Mouse (Mus musculus): ENCODE data around the gene Igf2r.
A peak's percentile ranks its signal among the peaks of the same experiment; 100 is the strongest.

Igf2r gene

DNA sequence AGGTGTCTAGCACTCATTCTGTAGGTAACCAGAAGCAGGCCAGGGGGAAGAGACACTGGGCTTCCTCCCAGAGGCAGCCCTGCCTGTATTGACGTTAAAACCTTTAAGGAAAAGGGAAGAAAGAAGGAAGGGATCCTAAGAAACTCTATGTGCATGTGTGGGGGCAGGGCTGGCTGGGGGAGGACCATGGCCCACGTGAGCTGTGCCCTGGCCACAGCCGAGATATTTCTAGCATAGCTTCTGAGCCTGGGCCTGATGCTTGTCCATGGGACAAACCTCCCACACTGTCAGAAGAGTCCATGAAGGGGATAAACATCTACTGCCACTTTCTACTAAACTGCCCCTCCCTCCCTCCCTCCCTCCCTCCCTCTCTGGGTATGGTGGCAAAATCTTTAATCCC lies 95.6 kb downstream of the Igf2r start:
- Histone ChIP-seq H3K27me3 (ENCODE audit: insufficient read depth, low read length) (no peaks in the 10 kb centered on the region), H3K4me3 (replicated peaks; ENCODE audit: low read length) (no peak overlapping the region), H3K4me1 (replicated peaks; ENCODE audit: low read depth, low read length) (no peaks in the 10 kb centered on the region), H3K36me3 (ENCODE audit: insufficient read depth, low read length) (no peaks in the 10 kb centered on the region), H3K9me3 (ENCODE audit: low read length) (no peaks in the 10 kb centered on the region)
- TF ChIP-seq POU5F1 (IDR thresholded peaks at IDR 0.05; ENCODE audit: borderline replicate concordance, low read length) (no peak), CTCF (conservative IDR thresholded peaks at IDR 0.05; ENCODE audit: low read length) (no peak), NANOG (IDR thresholded peaks at IDR 0.05; ENCODE audit: borderline replicate concordance, low read length) (no peak)

DNA sequence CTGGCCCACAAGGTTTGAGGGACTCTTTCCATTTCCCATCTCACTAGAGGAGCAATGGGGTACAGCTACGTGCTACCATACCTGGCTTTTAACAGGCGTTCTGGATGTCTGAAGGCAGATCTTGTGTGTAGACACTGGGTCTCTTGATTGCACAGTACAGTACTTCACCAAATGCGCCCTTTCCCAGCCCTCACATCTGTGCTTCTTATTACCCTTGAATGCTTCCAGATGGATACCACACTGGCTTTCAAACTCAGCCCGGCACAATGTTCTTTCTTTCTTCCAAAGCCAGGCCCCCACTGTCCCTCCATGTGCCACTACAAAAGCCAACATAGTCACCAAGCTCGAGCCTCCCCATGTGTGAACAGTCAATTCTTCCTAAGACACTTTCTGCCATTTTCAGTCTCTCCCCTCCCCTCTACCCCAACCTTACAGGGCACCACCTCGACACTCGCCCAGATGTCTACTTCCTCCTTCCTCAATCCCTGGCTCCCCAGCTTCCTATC lies 97.1 kb downstream of the Igf2r start:
- H3K36me3 ChIP-seq (ENCODE audit: insufficient read depth, low read length), result no peaks in the 10 kb centered on the region
- no peaks in the 10 kb centered on the region for H3K27me3 ChIP-seq (ENCODE audit: insufficient read depth, low read length)
- H3K9me3 ChIP-seq (ENCODE audit: low read length), result no peaks in the 10 kb centered on the region
- H3K4me1 ChIP-seq (replicated peaks; ENCODE audit: low read depth, low read length), result peaks cover under 1% of the 10 kb centered on the region; the same call in 1 of the 2 replicates
- TF ChIP-seq NANOG (IDR thresholded peaks at IDR 0.05; ENCODE audit: borderline replicate concordance, low read length), result no peak
- no peak for TF ChIP-seq CTCF (conservative IDR thresholded peaks at IDR 0.05; ENCODE audit: low read length)
- no peak for TF ChIP-seq POU5F1 (IDR thresholded peaks at IDR 0.05; ENCODE audit: borderline replicate concordance, low read length)
- no peak overlapping the region for H3K4me3 ChIP-seq (replicated peaks; ENCODE audit: low read length)

GRCm38 (mm10) chr17:12671029-12671605 lies 98.3 kb downstream of the Igf2r start:
- H3K27me3 ChIP-seq (ENCODE audit: insufficient read depth, low read length), result no peaks in the 10 kb centered on the region
- no peaks in the 10 kb centered on the region for H3K36me3 ChIP-seq (ENCODE audit: insufficient read depth, low read length)
- no peaks in the 10 kb centered on the region for H3K9me3 ChIP-seq (ENCODE audit: low read length)
- H3K4me1 ChIP-seq (replicated peaks; ENCODE audit: low read depth, low read length), result peaks cover 7% of the 10 kb centered on the region; the same call in 1 of the 2 replicates
- TF ChIP-seq CTCF (conservative IDR thresholded peaks at IDR 0.05; ENCODE audit: low read length), result no peak
- no peak for TF ChIP-seq POU5F1 (IDR thresholded peaks at IDR 0.05; ENCODE audit: borderline replicate concordance, low read length)
- no peak for TF ChIP-seq NANOG (IDR thresholded peaks at IDR 0.05; ENCODE audit: borderline replicate concordance, low read length)
- H3K4me3 ChIP-seq (replicated peaks; ENCODE audit: low read length), result no peak overlapping the region

GRCm38 (mm10) chr17:12669363-12669679 lies 100.1 kb downstream of the Igf2r start:
- no peaks in the 10 kb centered on the region for H3K9me3 ChIP-seq (ENCODE audit: low read length)
- H3K4me3 ChIP-seq (replicated peaks; ENCODE audit: low read length), result no peak overlapping the region
- no peak for TF ChIP-seq NANOG (IDR thresholded peaks at IDR 0.05; ENCODE audit: borderline replicate concordance, low read length)
- no peak for TF ChIP-seq POU5F1 (IDR thresholded peaks at IDR 0.05; ENCODE audit: borderline replicate concordance, low read length)
- no peak for TF ChIP-seq CTCF (conservative IDR thresholded peaks at IDR 0.05; ENCODE audit: low read length)
- H3K27me3 ChIP-seq (ENCODE audit: insufficient read depth, low read length), result no peaks in the 10 kb centered on the region
- no peaks in the 10 kb centered on the region for H3K36me3 ChIP-seq (ENCODE audit: insufficient read depth, low read length)
- peaks cover 7% of the 10 kb centered on the region; the same call in 1 of the 2 replicates for H3K4me1 ChIP-seq (replicated peaks; ENCODE audit: low read depth, low read length)

GRCm38 (mm10) chr17:12668478-12669362 lies 100.7 kb downstream of the Igf2r start:
- H3K4me3 ChIP-seq (replicated peaks; ENCODE audit: low read length), result no peak overlapping the region
- H3K9me3 ChIP-seq (ENCODE audit: low read length), result no peaks in the 10 kb centered on the region
- no peaks in the 10 kb centered on the region for H3K27me3 ChIP-seq (ENCODE audit: insufficient read depth, low read length)
- TF ChIP-seq CTCF (conservative IDR thresholded peaks at IDR 0.05; ENCODE audit: low read length) (no peak), NANOG (IDR thresholded peaks at IDR 0.05; ENCODE audit: borderline replicate concordance, low read length) (no peak), POU5F1 (IDR thresholded peaks at IDR 0.05; ENCODE audit: borderline replicate concordance, low read length) (no peak)
- no peaks in the 10 kb centered on the region for H3K36me3 ChIP-seq (ENCODE audit: insufficient read depth, low read length)
- H3K4me1 ChIP-seq (replicated peaks; ENCODE audit: low read depth, low read length), result peaks cover 7% of the 10 kb centered on the region; the same call in 1 of the 2 replicates

- no peak overlapping the region for H3K4me3 ChIP-seq (replicated peaks; ENCODE audit: low read length)
- no peaks in the 10 kb centered on the region for H3K36me3 ChIP-seq (ENCODE audit: insufficient read depth, low read length)
- TF ChIP-seq NANOG (IDR thresholded peaks at IDR 0.05; ENCODE audit: borderline replicate concordance, low read length) (no peak), POU5F1 (IDR thresholded peaks at IDR 0.05; ENCODE audit: borderline replicate concordance, low read length) (no peak), CTCF (conservative IDR thresholded peaks at IDR 0.05; ENCODE audit: low read length) (no peak)
- peaks cover 20% of the 10 kb centered on the region for H3K27me3 ChIP-seq (ENCODE audit: insufficient read depth, low read length)
- H3K9me3 ChIP-seq (ENCODE audit: low read length), result no peaks in the 10 kb centered on the region
- peaks cover 7% of the 10 kb centered on the region; the same call in 1 of the 2 replicates for H3K4me1 ChIP-seq (replicated peaks; ENCODE audit: low read depth, low read length)
These were observed 105.3 kb downstream of the Igf2r start for GRCm38 (mm10) chr17:12664156-12664555.

- peaks cover 20% of the 10 kb centered on the region for H3K27me3 ChIP-seq (ENCODE audit: insufficient read depth, low read length)
- no peak for TF ChIP-seq NANOG (IDR thresholded peaks at IDR 0.05; ENCODE audit: borderline replicate concordance, low read length)
- TF ChIP-seq CTCF (conservative IDR thresholded peaks at IDR 0.05; ENCODE audit: low read length), result peak; percentile 60
- H3K9me3 ChIP-seq (ENCODE audit: low read length), result no peaks in the 10 kb centered on the region
- H3K36me3 ChIP-seq (ENCODE audit: insufficient read depth, low read length), result no peaks in the 10 kb centered on the region
- H3K4me3 ChIP-seq (replicated peaks; ENCODE audit: low read length), result no peak overlapping the region
- no peaks in the 10 kb centered on the region; the same call in 1 of the 2 replicates for H3K4me1 ChIP-seq (replicated peaks; ENCODE audit: low read depth, low read length)
These were observed 108.7 kb downstream of the Igf2r start for GRCm38 (mm10) chr17:12660572-12661260.

DNA sequence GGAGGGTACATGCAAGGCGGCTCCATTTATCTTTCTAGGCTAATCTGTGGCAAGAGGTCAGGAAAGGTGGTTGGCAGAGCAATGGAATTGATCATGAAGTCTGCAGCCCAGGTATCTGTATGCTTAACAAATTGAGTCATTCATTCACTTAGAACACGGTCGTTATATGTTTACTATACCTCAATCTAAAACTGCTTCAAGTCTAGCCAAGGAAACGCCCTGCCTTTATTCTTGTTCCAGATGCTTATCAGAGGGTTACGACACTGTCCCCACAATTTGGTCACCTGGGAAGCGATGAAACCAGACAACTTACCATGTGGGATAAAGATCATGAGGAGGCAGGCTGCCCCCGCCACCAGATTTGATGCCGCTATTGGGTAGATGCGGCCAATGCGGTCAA lies 110.2 kb downstream of the Igf2r start:
- Histone ChIP-seq H3K4me3 (replicated peaks; ENCODE audit: low read length) (no peak overlapping the region), H3K9me3 (ENCODE audit: low read length) (no peaks in the 10 kb centered on the region), H3K4me1 (replicated peaks; ENCODE audit: low read depth, low read length) (no peaks in the 10 kb centered on the region; the same call in 1 of the 2 replicates), H3K27me3 (ENCODE audit: insufficient read depth, low read length) (peaks cover 20% of the 10 kb centered on the region), H3K36me3 (ENCODE audit: insufficient read depth, low read length) (no peaks in the 10 kb centered on the region)
- TF ChIP-seq POU5F1 (IDR thresholded peaks at IDR 0.05; ENCODE audit: borderline replicate concordance, low read length) (no peak), NANOG (IDR thresholded peaks at IDR 0.05; ENCODE audit: borderline replicate concordance, low read length) (no peak), CTCF (conservative IDR thresholded peaks at IDR 0.05; ENCODE audit: low read length) (no peak)
